Mouse (Mus musculus) C2C12 (cell line): ENCODE measurements at regions not wholly inside any gene's neighbourhood (a gene's known extent, or its start where the extent isn't known, plus 50 kb on each side); places are given as distances from the start of the nearest gene placed in this dataset.

Source experiments
- CTCF ChIP-seq: IDR thresholded peaks from one replicate; pipeline ENCODE4 v1.5.1; 2011; ENCODE audit not compliant: control insufficient read depth, insufficient read depth, insufficient read length
- USF1 ChIP-seq: IDR thresholded peaks from one replicate; pipeline ENCODE4 v1.6.1; 2011; ENCODE audit warnings: low read depth, mild to moderate bottlenecking, control low read depth, moderate library complexity

- no peak for TF ChIP-seq CTCF
- TF ChIP-seq USF1: no peak
Measured at GRCm38 (mm10) chr15:68359496-68359895, 1858.8 kb upstream of the Lrrc6 start.
